Mouse (Mus musculus): ENCODE results near the gene Pde10a.

- TF ChIP-seq POLR2A (IDR thresholded peaks at IDR 0.05; ENCODE audit: low read depth, low read length), result no peak
- no peak for TF ChIP-seq CTCF (IDR thresholded peaks at IDR 0.05; ENCODE audit: extremely low read depth, insufficient read depth, insufficient read length, insufficient replicate concordance)
Observed at GRCm38 (mm10) chr17:9033511-9033910, 508.3 kb downstream of the Pde10a start.
